Mouse (Mus musculus): ENCODE data around the gene Rbfox1. TPM values are rescaled to one million over a fixed set of nuclear protein-coding genes. Genes with fewer than 3 reads are reported as not detected.

The Rbfox1 gene
- polyA plus RNA-seq, 1 experiment from 2014 or later, result 3.3 TPM

- peak; percentile 71 for TF ChIP-seq CTCF (IDR thresholded peaks at IDR 0.05; ENCODE audit: low read depth)
- Histone ChIP-seq H3K4me3 (replicated peaks; ENCODE audit: low read depth, low read length) (no peak overlapping the region), H3K4me2 (ENCODE audit: low read length) (no peak overlapping the region), H3K27ac (no peak overlapping the region), H3K9ac (ENCODE audit: low read depth, low read length) (no peak overlapping the region), H3K27me3 (ENCODE audit: insufficient read depth, low read length) (no peaks in the 10 kb centered on the region), H3K36me3 (ENCODE audit: insufficient read depth, low read length) (no peaks in the 10 kb centered on the region), H3K4me1 (replicated peaks; ENCODE audit: insufficient read depth, low read length) (no peaks in the 10 kb centered on the region), H3K9me3 (replicated peaks; ENCODE audit: low read length) (no peaks in the 10 kb centered on the region)
- WGBS, result 30% methylated on average over 8 of the region's 8 CpGs
- DNase-seq (ENCODE audit: low spot score) (peak; percentile 27), ATAC-seq (replicated peaks; ENCODE audit: low FRiP score, low read depth) (no peak)
Observed at GRCm38 (mm10) chr16:6502219-6502618, 617.1 kb downstream of the Rbfox1 start.

- Histone ChIP-seq H3K36me3 (ENCODE audit: insufficient read depth, low read length) (no peaks in the 10 kb centered on the region), H3K9ac (ENCODE audit: low read depth, low read length) (no peak overlapping the region), H3K4me3 (replicated peaks; ENCODE audit: low read depth, low read length) (no peak overlapping the region), H3K9me3 (replicated peaks; ENCODE audit: low read length) (no peaks in the 10 kb centered on the region), H3K4me1 (replicated peaks; ENCODE audit: insufficient read depth, low read length) (no peaks in the 10 kb centered on the region), H3K27ac (no peak overlapping the region), H3K27me3 (ENCODE audit: insufficient read depth, low read length) (no peaks in the 10 kb centered on the region), H3K4me2 (ENCODE audit: low read length) (no peak overlapping the region)
- no peak for ATAC-seq (replicated peaks; ENCODE audit: low FRiP score, low read depth)
- peak; percentile 78 for TF ChIP-seq CTCF (IDR thresholded peaks at IDR 0.05; ENCODE audit: low read depth)
- DNase-seq (ENCODE audit: low spot score), result peak; percentile 69
- 56% methylated on average over 5 of the region's 5 CpGs for WGBS
Observed at GRCm38 (mm10) chr16:6503573-6504331, 618.6 kb downstream of the Rbfox1 start.

GRCm38 (mm10) chr16:6508924-6509323, 623.8 kb downstream of the Rbfox1 start:
- H3K4me1 ChIP-seq (replicated peaks; ENCODE audit: insufficient read depth, low read length), result no peaks in the 10 kb centered on the region
- no peaks in the 10 kb centered on the region for H3K36me3 ChIP-seq (ENCODE audit: insufficient read depth, low read length)
- H3K9me3 ChIP-seq (replicated peaks; ENCODE audit: low read length), result no peaks in the 10 kb centered on the region
- DNase-seq (ENCODE audit: low spot score) (no peak), ATAC-seq (replicated peaks; ENCODE audit: low FRiP score, low read depth) (no peak)
- no peak overlapping the region for H3K4me3 ChIP-seq (replicated peaks; ENCODE audit: low read depth, low read length)
- no peaks in the 10 kb centered on the region for H3K27me3 ChIP-seq (ENCODE audit: insufficient read depth, low read length)
- WGBS, result 73% methylated on average over 5 of the region's 5 CpGs
- H3K9ac ChIP-seq (ENCODE audit: low read depth, low read length), result no peak overlapping the region
- no peak overlapping the region for H3K27ac ChIP-seq
- no peak overlapping the region for H3K4me2 ChIP-seq (ENCODE audit: low read length)
- peak; percentile 21; the same call in 1 of the 2 replicates for TF ChIP-seq CTCF (IDR thresholded peaks at IDR 0.05; ENCODE audit: low read depth)

- WGBS, result 77% methylated on average over 3 of the region's 3 CpGs
- ATAC-seq (replicated peaks; ENCODE audit: low FRiP score, low read depth), result no peak
- no peak overlapping the region for H3K9ac ChIP-seq (ENCODE audit: low read depth, low read length)
Observed at GRCm38 (mm10) chr16:6519474-6519873, 634.3 kb downstream of the Rbfox1 start.

GRCm38 (mm10) chr16:6525507-6526170, 640.5 kb downstream of the Rbfox1 start:
- Histone ChIP-seq H3K36me3 (ENCODE audit: insufficient read depth, low read length) (no peaks in the 10 kb centered on the region), H3K9me3 (replicated peaks; ENCODE audit: low read length) (no peaks in the 10 kb centered on the region), H3K27ac (no peak overlapping the region), H3K9ac (ENCODE audit: low read depth, low read length) (no peak overlapping the region), H3K27me3 (ENCODE audit: insufficient read depth, low read length) (no peaks in the 10 kb centered on the region), H3K4me2 (ENCODE audit: low read length) (no peak overlapping the region), H3K4me3 (replicated peaks; ENCODE audit: low read depth, low read length) (no peak overlapping the region), H3K4me1 (replicated peaks; ENCODE audit: insufficient read depth, low read length) (no peaks in the 10 kb centered on the region)
- ATAC-seq (replicated peaks; ENCODE audit: low FRiP score, low read depth) (no peak), DNase-seq (ENCODE audit: low spot score) (no peak)
- TF ChIP-seq CTCF (IDR thresholded peaks at IDR 0.05; ENCODE audit: low read depth), result no peak
- 51% methylated on average over 3 of the region's 3 CpGs for WGBS

More at GRCm38 (mm10) chr16:6519474-6519873, 634.3 kb downstream of the Rbfox1 start:
- H3K4me3 ChIP-seq (replicated peaks; ENCODE audit: low read depth, low read length), result no peak overlapping the region
- no peak overlapping the region for H3K4me2 ChIP-seq (ENCODE audit: low read length)
- H3K9me3 ChIP-seq (replicated peaks; ENCODE audit: low read length), result no peaks in the 10 kb centered on the region
- no peak overlapping the region for H3K27ac ChIP-seq
- no peak for TF ChIP-seq CTCF (IDR thresholded peaks at IDR 0.05; ENCODE audit: low read depth)
- no peak for DNase-seq (ENCODE audit: low spot score)
- no peaks in the 10 kb centered on the region for H3K27me3 ChIP-seq (ENCODE audit: insufficient read depth, low read length)
- H3K36me3 ChIP-seq (ENCODE audit: insufficient read depth, low read length), result no peaks in the 10 kb centered on the region
- no peaks in the 10 kb centered on the region for H3K4me1 ChIP-seq (replicated peaks; ENCODE audit: insufficient read depth, low read length)

GRCm38 (mm10) chr16:6531459-6531858, 646.3 kb downstream of the Rbfox1 start:
- Histone ChIP-seq H3K27ac (no peak overlapping the region), H3K36me3 (ENCODE audit: insufficient read depth, low read length) (no peaks in the 10 kb centered on the region), H3K9ac (ENCODE audit: low read depth, low read length) (no peak overlapping the region), H3K4me2 (ENCODE audit: low read length) (no peak overlapping the region), H3K4me3 (replicated peaks; ENCODE audit: low read depth, low read length) (no peak overlapping the region), H3K27me3 (ENCODE audit: insufficient read depth, low read length) (no peaks in the 10 kb centered on the region), H3K9me3 (replicated peaks; ENCODE audit: low read length) (no peaks in the 10 kb centered on the region), H3K4me1 (replicated peaks; ENCODE audit: insufficient read depth, low read length) (no peaks in the 10 kb centered on the region)
- WGBS, result 48% methylated on average over 3 of the region's 3 CpGs
- TF ChIP-seq CTCF (IDR thresholded peaks at IDR 0.05; ENCODE audit: low read depth), result no peak
- DNase-seq (ENCODE audit: low spot score) (no peak), ATAC-seq (replicated peaks; ENCODE audit: low FRiP score, low read depth) (no peak)

Data from kidney, postnatal 0 days (tissue).